Mouse (Mus musculus) gastrocnemius, postnatal 36 days (tissue): ENCODE measurements around the gene Vmn2r124. TPM values are rescaled to one million over a fixed set of nuclear protein-coding genes. Genes with fewer than 3 reads are reported as not detected.
"Not testable (repeated sequence)": the region's sequence is repeated elsewhere in the genome, so short reads cannot be mapped to it uniquely, and the experiment has no call there.

ENCODE experiments used
- DNase-seq, 2 experiments: peaks; one replicate each; pipeline ENCODE4 v3.0.0; 2022
- intact Hi-C: fragments of 180-260 bp; cut with DNase I; formaldehyde crosslinking; loops from one replicate; pipeline ENCODE4 v1.15.1; 2025
- long read RNA-seq, 2 experiments: library from polyadenylated mRNA; stranded (forward); transcript quantifications; one replicate each; pipeline ENCODE4 v2.0.0; 2021
- total RNA-seq, 2 experiments: library from RNA; stranded (reverse); gene quantifications; 2 replicates each; pipeline ENCODE4 v1.2.3; 2021

Vmn2r124 gene
- not detected for total RNA-seq
- long read RNA-seq, experiment 1: 0 reads
- long read RNA-seq, experiment 2: 0 reads

DNA sequence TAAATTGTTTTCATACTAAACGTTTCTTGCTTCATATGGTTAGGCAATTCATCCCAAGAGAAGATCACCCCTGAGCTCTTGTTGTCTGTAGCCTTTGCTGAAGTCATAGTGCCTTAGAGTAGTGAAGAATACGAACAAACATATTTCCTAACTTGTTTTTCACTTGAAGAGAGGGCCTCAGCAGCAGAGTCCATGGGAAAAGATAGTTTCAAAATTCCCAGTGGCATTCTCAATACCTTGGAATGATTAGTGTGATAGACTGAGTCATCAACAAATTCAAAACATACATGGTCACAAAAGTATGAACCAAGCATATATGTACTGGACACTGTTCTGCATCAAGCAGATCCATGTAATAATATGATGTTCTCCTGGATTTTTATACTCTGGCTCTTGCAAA lies at the start of gene Vmn2r124:
Gene Vmn2r124, plus strand, starts transcription at position 301 of the 400 bp plus-strand sequence.
- DNase-seq: no peak
- intact Hi-C loops: no loop called here

DNA sequence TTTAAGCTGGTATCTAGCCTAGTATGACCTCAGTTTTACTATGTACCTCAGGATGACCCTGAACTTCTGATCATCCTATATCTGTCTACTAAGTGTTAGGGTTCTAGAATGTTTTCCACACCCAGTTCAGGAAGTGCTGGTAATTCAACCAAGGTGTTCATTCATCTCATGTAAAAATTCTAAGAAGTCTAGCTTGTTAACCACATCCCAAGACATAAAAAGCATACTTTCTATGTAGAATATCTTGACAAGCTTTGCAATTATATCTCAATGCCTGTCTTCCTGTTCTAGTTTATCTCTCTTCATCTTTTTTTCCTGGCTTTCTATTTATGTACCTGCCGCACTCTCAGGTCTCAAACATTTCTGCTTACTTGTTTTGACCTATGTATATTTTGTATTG lies 44.5 kb upstream of the Vmn2r124 start:
- intact Hi-C loops: no loop called here

GRCm38 (mm10) chr17:18021433-18021832 lies 27.8 kb upstream of the Vmn2r124 start, which contains the start of gene Fpr-rs4:
Gene Fpr-rs4, plus strand, starts transcription at chr17:18021733.
- intact Hi-C loops: no loop called here
- no peak for DNase-seq

More for the DNA sequence above, 44.5 kb upstream of the Vmn2r124 start:
- no peak for DNase-seq

- intact Hi-C loops: not testable (repeated sequence)
Measured at GRCm38 (mm10) chr17:18084716-18085115, 35.5 kb downstream of the Vmn2r124 start, which contains the start of gene Vmn2r91. Gene Vmn2r91, plus strand, starts transcription at chr17:18085016.

GRCm38 (mm10) chr17:18095626-18096025 lies 46.4 kb downstream of the Vmn2r124 start:
- DNase-seq, intact Hi-C loops: not testable (repeated sequence)

More at GRCm38 (mm10) chr17:18084716-18085115, 35.5 kb downstream of the Vmn2r124 start, which contains the start of gene Vmn2r91:
- DNase-seq: not testable (repeated sequence)

DNA sequence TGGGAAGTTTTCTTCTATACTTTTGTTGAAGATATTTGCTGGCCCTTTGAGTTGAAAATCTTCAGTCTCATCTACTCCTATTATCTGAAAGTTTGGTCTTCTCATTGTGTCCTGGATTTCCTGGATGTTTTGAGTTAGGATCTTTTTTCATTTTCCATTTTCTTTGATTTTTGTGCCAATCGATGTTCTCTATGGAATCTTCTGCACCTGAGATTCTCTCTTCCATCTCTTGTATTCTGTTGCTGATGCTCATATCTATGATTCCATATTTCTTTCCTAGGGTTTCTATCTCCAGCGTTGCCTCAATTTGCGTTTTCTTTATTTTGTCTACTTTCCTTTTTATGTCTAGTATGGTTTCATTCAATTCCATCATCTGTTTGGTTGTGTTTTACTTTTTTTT lies 53.0 kb downstream of the Vmn2r124 start:
- DNase-seq, intact Hi-C loops: not testable (repeated sequence)

Other genes starting within 250 kb of the Vmn2r124 start
- 1 to 10 TPM; 8.7 to 9.4 TPM for gene Spaca6, start 222.3 kb upstream of the Vmn2r124 start, total RNA-seq
- gene Has1, start 194.2 kb upstream of the Vmn2r124 start, total RNA-seq: under 1 TPM in 1 of 2 experiments, not detected in 1; 0.26 TPM
- gene Fpr1, start 165.5 kb upstream of the Vmn2r124 start, total RNA-seq: not detected
- gene Fpr2, start 161.6 kb upstream of the Vmn2r124 start, total RNA-seq: not detected
- gene Fpr3, start 161.6 kb upstream of the Vmn2r124 start, total RNA-seq: not detected
- not detected for gene Fpr-rs4, start 27.7 kb upstream of the Vmn2r124 start, total RNA-seq
- gene Vmn2r91, start 35.6 kb downstream of the Vmn2r124 start, total RNA-seq: not detected
- not detected for gene Vmn2r92, start 102.5 kb downstream of the Vmn2r124 start, total RNA-seq
- gene Vmn2r94, start 228.3 kb downstream of the Vmn2r124 start, total RNA-seq: not detected
- gene Vmn2r93, start 248.7 kb downstream of the Vmn2r124 start, total RNA-seq: not detected